Mouse (Mus musculus): Measurements from ENCODE around the gene Troap. TPM values are rescaled to one million over a fixed set of nuclear protein-coding genes. Genes with fewer than 3 reads are reported as not detected.

The Troap gene
- polyA plus RNA-seq, 1 experiment from 2014 or later: 27.2 TPM

GRCm38 (mm10) chr15:99031388-99031675 lies 43.0 kb upstream of the Troap start:
- H3K9me3 ChIP-seq (ENCODE audit: control insufficient read depth, low read length): no peaks in the 10 kb centered on the region
- H3K9ac ChIP-seq (ENCODE audit: low read length): no peak overlapping the region
- peak overlapping the region; percentile 52 for H3K4me3 ChIP-seq (ENCODE audit: low read depth, low read length)
- H3K27ac ChIP-seq (ENCODE audit: low read depth, low read length): no peak overlapping the region
- DNase-seq (ENCODE audit: low spot score, missing footprints) (no peak), ATAC-seq (ENCODE audit: low FRiP score) (no peak)
- H3K36me3 ChIP-seq (ENCODE audit: control insufficient read depth, insufficient read depth, low read length): no peaks in the 10 kb centered on the region
- H3K4me1 ChIP-seq (ENCODE audit: control insufficient read depth, insufficient read depth, low read length): peaks cover 11% of the 10 kb centered on the region
- peak overlapping the region; percentile 77 for H3K4me2 ChIP-seq
- WGBS: 84% methylated on average over 4 of the region's 4 CpGs
- H3K27me3 ChIP-seq (ENCODE audit: control insufficient read depth, insufficient read depth, low read length): peaks cover 5% of the 10 kb centered on the region

GRCm38 (mm10) chr15:99032041-99032725 lies 42.2 kb upstream of the Troap start:
- no peaks in the 10 kb centered on the region for H3K9me3 ChIP-seq (ENCODE audit: control insufficient read depth, low read length)
- no peak for ATAC-seq (ENCODE audit: low FRiP score)
- 77% methylated on average over 9 of the region's 9 CpGs for WGBS
- no peak for DNase-seq (ENCODE audit: low spot score, missing footprints)
- peak overlapping the region; percentile 77 for H3K4me2 ChIP-seq
- peak overlapping the region; percentile 9; the same call in 1 of the 2 replicates for H3K4me3 ChIP-seq (ENCODE audit: low read depth, low read length)
- no peaks in the 10 kb centered on the region for H3K36me3 ChIP-seq (ENCODE audit: control insufficient read depth, insufficient read depth, low read length)
- H3K27ac ChIP-seq (ENCODE audit: low read depth, low read length): no peak overlapping the region
- H3K27me3 ChIP-seq (ENCODE audit: control insufficient read depth, insufficient read depth, low read length): peaks cover 5% of the 10 kb centered on the region
- no peak overlapping the region for H3K9ac ChIP-seq (ENCODE audit: low read length)
- peaks cover 11% of the 10 kb centered on the region for H3K4me1 ChIP-seq (ENCODE audit: control insufficient read depth, insufficient read depth, low read length)

GRCm38 (mm10) chr15:99032726-99033250 lies 41.6 kb upstream of the Troap start:
- no peak overlapping the region for H3K27ac ChIP-seq (ENCODE audit: low read depth, low read length)
- peaks cover 5% of the 10 kb centered on the region for H3K27me3 ChIP-seq (ENCODE audit: control insufficient read depth, insufficient read depth, low read length)
- no peaks in the 10 kb centered on the region for H3K36me3 ChIP-seq (ENCODE audit: control insufficient read depth, insufficient read depth, low read length)
- no peak for ATAC-seq (ENCODE audit: low FRiP score)
- no peak overlapping the region for H3K4me3 ChIP-seq (ENCODE audit: low read depth, low read length)
- WGBS: 86% methylated on average over 7 of the region's 7 CpGs
- H3K4me2 ChIP-seq: peak overlapping the region; percentile 77; the same call in 1 of the 2 replicates
- peaks cover 11% of the 10 kb centered on the region for H3K4me1 ChIP-seq (ENCODE audit: control insufficient read depth, insufficient read depth, low read length)
- DNase-seq (ENCODE audit: low spot score, missing footprints): no peak
- H3K9ac ChIP-seq (ENCODE audit: low read length): no peak overlapping the region
- no peaks in the 10 kb centered on the region for H3K9me3 ChIP-seq (ENCODE audit: control insufficient read depth, low read length)

GRCm38 (mm10) chr15:99033498-99034270 lies 40.7 kb upstream of the Troap start:
- 91% methylated on average over 7 of the region's 7 CpGs for WGBS
- H3K27me3 ChIP-seq (ENCODE audit: control insufficient read depth, insufficient read depth, low read length): peaks cover 5% of the 10 kb centered on the region
- no peak for ATAC-seq (ENCODE audit: low FRiP score)
- H3K4me2 ChIP-seq: no peak overlapping the region
- no peak overlapping the region for H3K4me3 ChIP-seq (ENCODE audit: low read depth, low read length)
- no peak overlapping the region for H3K9ac ChIP-seq (ENCODE audit: low read length)
- peaks cover 11% of the 10 kb centered on the region for H3K4me1 ChIP-seq (ENCODE audit: control insufficient read depth, insufficient read depth, low read length)
- H3K9me3 ChIP-seq (ENCODE audit: control insufficient read depth, low read length): no peaks in the 10 kb centered on the region
- no peak overlapping the region for H3K27ac ChIP-seq (ENCODE audit: low read depth, low read length)
- H3K36me3 ChIP-seq (ENCODE audit: control insufficient read depth, insufficient read depth, low read length): no peaks in the 10 kb centered on the region
- DNase-seq (ENCODE audit: low spot score, missing footprints): no peak

- DNase-seq (ENCODE audit: low spot score, missing footprints): no peak
- Histone ChIP-seq H3K27me3 (ENCODE audit: control insufficient read depth, insufficient read depth, low read length) (peaks cover 4% of the 10 kb centered on the region), H3K4me3 (ENCODE audit: low read depth, low read length) (no peak overlapping the region), H3K9me3 (ENCODE audit: control insufficient read depth, low read length) (no peaks in the 10 kb centered on the region), H3K4me1 (ENCODE audit: control insufficient read depth, insufficient read depth, low read length) (peaks cover 2% of the 10 kb centered on the region; the same call in 1 of the 2 replicates), H3K9ac (ENCODE audit: low read length) (no peak overlapping the region), H3K36me3 (ENCODE audit: control insufficient read depth, insufficient read depth, low read length) (no peaks in the 10 kb centered on the region), H3K4me2 (no peak overlapping the region), H3K27ac (ENCODE audit: low read depth, low read length) (no peak overlapping the region)
- 95% methylated on average over 4 of the region's 4 CpGs for WGBS
- ATAC-seq (ENCODE audit: low FRiP score): no peak
Measured at GRCm38 (mm10) chr15:99035431-99035830, 38.9 kb upstream of the Troap start.

GRCm38 (mm10) chr15:99036249-99036905 lies 38.0 kb upstream of the Troap start:
- no peaks in the 10 kb centered on the region for H3K36me3 ChIP-seq (ENCODE audit: control insufficient read depth, insufficient read depth, low read length)
- H3K9ac ChIP-seq (ENCODE audit: low read length): no peak overlapping the region
- no peak overlapping the region for H3K27ac ChIP-seq (ENCODE audit: low read depth, low read length)
- no peak overlapping the region for H3K4me3 ChIP-seq (ENCODE audit: low read depth, low read length)
- no peaks in the 10 kb centered on the region for H3K27me3 ChIP-seq (ENCODE audit: control insufficient read depth, insufficient read depth, low read length)
- WGBS: 92% methylated on average over 8 of the region's 8 CpGs
- DNase-seq (ENCODE audit: low spot score, missing footprints): no peak
- no peak overlapping the region for H3K4me2 ChIP-seq
- H3K9me3 ChIP-seq (ENCODE audit: control insufficient read depth, low read length): no peaks in the 10 kb centered on the region
- ATAC-seq (ENCODE audit: low FRiP score): no peak
- peaks cover 4% of the 10 kb centered on the region; the same call in 1 of the 2 replicates for H3K4me1 ChIP-seq (ENCODE audit: control insufficient read depth, insufficient read depth, low read length)

GRCm38 (mm10) chr15:99038025-99038424 lies 36.4 kb upstream of the Troap start:
- DNase-seq (ENCODE audit: low spot score, missing footprints): no peak
- H3K36me3 ChIP-seq (ENCODE audit: control insufficient read depth, insufficient read depth, low read length): no peaks in the 10 kb centered on the region
- WGBS: 93% methylated on average over 1 of the region's 1 CpGs
- H3K9ac ChIP-seq (ENCODE audit: low read length): no peak overlapping the region
- no peak for ATAC-seq (ENCODE audit: low FRiP score)
- no peak overlapping the region for H3K4me3 ChIP-seq (ENCODE audit: low read depth, low read length)
- H3K4me1 ChIP-seq (ENCODE audit: control insufficient read depth, insufficient read depth, low read length): 0 out of 2 replicates have a peak, but pooled peaks cover 5% of the 10 kb centered on the region
- H3K4me2 ChIP-seq: no peak overlapping the region
- no peaks in the 10 kb centered on the region for H3K9me3 ChIP-seq (ENCODE audit: control insufficient read depth, low read length)
- H3K27ac ChIP-seq (ENCODE audit: low read depth, low read length): no peak overlapping the region
- H3K27me3 ChIP-seq (ENCODE audit: control insufficient read depth, insufficient read depth, low read length): no peaks in the 10 kb centered on the region

GRCm38 (mm10) chr15:99038797-99039196 lies 35.6 kb upstream of the Troap start:
- no peak for DNase-seq (ENCODE audit: low spot score, missing footprints)
- Histone ChIP-seq H3K27ac (ENCODE audit: low read depth, low read length) (no peak overlapping the region), H3K27me3 (ENCODE audit: control insufficient read depth, insufficient read depth, low read length) (no peaks in the 10 kb centered on the region), H3K4me3 (ENCODE audit: low read depth, low read length) (no peak overlapping the region), H3K4me2 (no peak overlapping the region), H3K9ac (ENCODE audit: low read length) (no peak overlapping the region), H3K4me1 (ENCODE audit: control insufficient read depth, insufficient read depth, low read length) (0 out of 2 replicates have a peak, but pooled peaks cover 5% of the 10 kb centered on the region), H3K36me3 (ENCODE audit: control insufficient read depth, insufficient read depth, low read length) (no peaks in the 10 kb centered on the region), H3K9me3 (ENCODE audit: control insufficient read depth, low read length) (no peaks in the 10 kb centered on the region)
- ATAC-seq (ENCODE audit: low FRiP score): no peak
- 87% methylated on average over 5 of the region's 5 CpGs for WGBS

- ATAC-seq (ENCODE audit: low FRiP score) (no peak), DNase-seq (ENCODE audit: low spot score, missing footprints) (no peak)
- 0 out of 2 replicates have a peak, but pooled peaks cover 5% of the 10 kb centered on the region for H3K4me1 ChIP-seq (ENCODE audit: control insufficient read depth, insufficient read depth, low read length)
- H3K27ac ChIP-seq (ENCODE audit: low read depth, low read length): no peak overlapping the region
- no peaks in the 10 kb centered on the region for H3K9me3 ChIP-seq (ENCODE audit: control insufficient read depth, low read length)
- H3K36me3 ChIP-seq (ENCODE audit: control insufficient read depth, insufficient read depth, low read length): no peaks in the 10 kb centered on the region
- no peak overlapping the region for H3K4me3 ChIP-seq (ENCODE audit: low read depth, low read length)
- H3K9ac ChIP-seq (ENCODE audit: low read length): no peak overlapping the region
- no peak overlapping the region for H3K4me2 ChIP-seq
- H3K27me3 ChIP-seq (ENCODE audit: control insufficient read depth, insufficient read depth, low read length): no peaks in the 10 kb centered on the region
- WGBS: 82% methylated on average over 4 of the region's 4 CpGs
Measured at GRCm38 (mm10) chr15:99039306-99039705, 35.1 kb upstream of the Troap start.
